Mouse (Mus musculus) E14TG2a.4 (cell line): ENCODE results near the gene Bst1.

Experiments used
- H3K27me3 ChIP-seq: 2 replicates; pipeline ENCODE4 v1.6.1; 2014; ENCODE audit warnings: low read length, control low read depth; ENCODE audit not compliant: insufficient read depth
- H3K36me3 ChIP-seq: 2 replicates; pipeline ENCODE4 v1.6.1; 2014; ENCODE audit warnings: low read length, control low read depth; ENCODE audit not compliant: insufficient read depth
- H3K4me1 ChIP-seq: replicated peaks from 2 replicates; pipeline ENCODE4 v1.6.1; 2014; ENCODE audit warnings: low read depth, low read length, control low read depth
- H3K4me3 ChIP-seq: replicated peaks from 2 replicates; pipeline ENCODE4 v1.5.1; 2014; ENCODE audit warnings: mild to moderate bottlenecking, low read length
- H3K9me3 ChIP-seq: 2 replicates; pipeline ENCODE4 v1.6.1; 2014; ENCODE audit warnings: low read length, control low read depth
- CTCF ChIP-seq: conservative IDR thresholded peaks from 2 replicates; pipeline ENCODE4 v1.5.1; 2014; ENCODE audit warnings: low read length
- NANOG ChIP-seq: IDR thresholded peaks from 2 replicates; pipeline ENCODE4 v1.6.1; 2014; ENCODE audit warnings: borderline replicate concordance, low read length, mixed read lengths
- POU5F1 ChIP-seq: IDR thresholded peaks from 2 replicates; pipeline ENCODE4 v1.6.1; 2014; ENCODE audit warnings: low read length, borderline replicate concordance

Gene Bst1

DNA sequence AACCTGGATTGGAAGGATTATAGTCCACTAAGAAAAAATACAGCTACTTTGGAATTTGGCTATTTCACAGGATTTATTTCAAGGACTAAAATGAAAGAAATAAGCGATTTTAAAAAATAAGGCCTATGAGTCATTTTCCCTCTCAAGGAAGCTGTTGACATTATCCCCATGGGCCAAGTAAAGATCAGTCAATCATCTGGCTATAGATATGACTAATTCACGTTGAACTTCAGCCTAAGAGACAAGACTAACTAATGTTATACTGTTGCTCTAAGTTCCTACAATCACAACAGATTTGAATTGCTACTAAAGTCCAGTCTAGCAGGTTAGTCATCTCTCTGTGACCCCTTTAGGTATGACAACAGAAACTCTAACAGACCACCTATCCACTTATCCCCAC lies 34.7 kb upstream of the Bst1 start:
- H3K4me3 ChIP-seq, result no peak overlapping the region
- no peak for TF ChIP-seq POU5F1
- no peak for TF ChIP-seq NANOG
- TF ChIP-seq CTCF, result no peak
- H3K36me3 ChIP-seq, result 0 out of 2 replicates have a peak, but pooled peaks cover 4% of the 10 kb centered on the region
- no peaks in the 10 kb centered on the region for H3K27me3 ChIP-seq
- H3K9me3 ChIP-seq, result peaks cover 4% of the 10 kb centered on the region; the same call in 1 of the 2 replicates
- peaks cover 25% of the 10 kb centered on the region for H3K4me1 ChIP-seq

- Histone ChIP-seq H3K4me1 (peaks cover 8% of the 10 kb centered on the region), H3K36me3 (no peaks in the 10 kb centered on the region), H3K4me3 (no peak overlapping the region), H3K9me3 (peaks cover 4% of the 10 kb centered on the region; the same call in 1 of the 2 replicates), H3K27me3 (no peaks in the 10 kb centered on the region)
- TF ChIP-seq CTCF (no peak), NANOG (no peak), POU5F1 (no peak)
These were observed 32.1 kb upstream of the Bst1 start for GRCm38 (mm10) chr5:43786607-43787006.

- Histone ChIP-seq H3K27me3 (no peaks in the 10 kb centered on the region), H3K9me3 (peaks cover 4% of the 10 kb centered on the region; the same call in 1 of the 2 replicates), H3K36me3 (no peaks in the 10 kb centered on the region), H3K4me3 (no peak overlapping the region), H3K4me1 (peaks cover 2% of the 10 kb centered on the region; the same call in 1 of the 2 replicates)
- TF ChIP-seq NANOG (no peak), POU5F1 (no peak), CTCF (no peak)
These were observed 30.5 kb upstream of the Bst1 start for GRCm38 (mm10) chr5:43787976-43788752.

DNA sequence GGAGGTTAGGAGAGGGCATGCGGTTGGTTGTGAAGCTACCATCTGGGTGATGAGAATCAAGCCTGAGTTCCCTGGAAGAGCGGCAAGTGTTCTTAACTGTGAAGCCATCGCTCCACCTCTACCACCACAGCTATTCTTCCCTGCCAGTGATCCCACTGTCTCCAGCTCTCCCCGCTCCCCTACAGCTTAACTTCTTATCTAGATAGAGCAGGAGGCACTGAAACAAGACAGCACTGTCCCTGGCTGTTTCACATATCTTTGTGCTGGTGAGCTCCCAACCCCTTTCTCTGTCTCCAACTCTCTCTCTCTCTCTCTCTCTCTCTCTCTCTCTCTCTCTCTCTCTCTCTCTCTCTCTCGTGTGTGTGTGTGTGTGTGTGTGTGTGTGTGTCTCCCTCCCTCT lies 26.3 kb upstream of the Bst1 start:
- Histone ChIP-seq H3K4me1 (peaks cover 3% of the 10 kb centered on the region; the same call in 1 of the 2 replicates), H3K9me3 (peaks cover 4% of the 10 kb centered on the region; the same call in 1 of the 2 replicates), H3K4me3 (no peak overlapping the region), H3K27me3 (no peaks in the 10 kb centered on the region), H3K36me3 (no peaks in the 10 kb centered on the region)
- no peak for TF ChIP-seq CTCF
- no peak for TF ChIP-seq POU5F1
- no peak for TF ChIP-seq NANOG

- no peak overlapping the region for H3K4me3 ChIP-seq
- H3K27me3 ChIP-seq, result no peaks in the 10 kb centered on the region
- TF ChIP-seq POU5F1 (no peak), NANOG (no peak), CTCF (no peak)
- H3K4me1 ChIP-seq, result peaks cover 16% of the 10 kb centered on the region
- no peaks in the 10 kb centered on the region for H3K36me3 ChIP-seq
- H3K9me3 ChIP-seq, result no peaks in the 10 kb centered on the region; the same call in 1 of the 2 replicates
These were observed 19.2 kb upstream of the Bst1 start for GRCm38 (mm10) chr5:43799530-43799929.

DNA sequence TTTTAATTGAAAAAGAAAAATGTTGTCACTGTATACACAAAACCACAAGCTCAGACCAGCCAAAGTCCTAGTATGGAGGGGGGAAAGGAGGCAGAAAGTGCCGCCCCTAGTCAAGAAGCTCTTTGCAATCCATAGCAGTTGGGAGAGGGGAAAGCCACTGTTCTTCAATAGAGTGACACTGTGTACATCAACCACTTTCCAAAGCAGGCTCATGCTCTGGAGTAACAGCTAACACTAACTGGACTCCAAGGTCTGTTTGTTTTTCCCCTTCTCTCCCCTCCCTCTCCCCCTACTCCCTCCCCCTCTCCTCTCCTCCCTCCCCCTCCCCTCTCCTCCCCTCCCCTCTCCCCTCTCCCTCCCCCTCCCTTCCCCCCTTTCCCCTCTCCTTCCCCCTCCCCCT lies 18.0 kb upstream of the Bst1 start:
- Histone ChIP-seq H3K9me3 (no peaks in the 10 kb centered on the region; the same call in 1 of the 2 replicates), H3K4me1 (peaks cover 13% of the 10 kb centered on the region), H3K27me3 (no peaks in the 10 kb centered on the region), H3K4me3 (no peak overlapping the region), H3K36me3 (no peaks in the 10 kb centered on the region)
- TF ChIP-seq POU5F1 (no peak), NANOG (no peak), CTCF (no peak)

DNA sequence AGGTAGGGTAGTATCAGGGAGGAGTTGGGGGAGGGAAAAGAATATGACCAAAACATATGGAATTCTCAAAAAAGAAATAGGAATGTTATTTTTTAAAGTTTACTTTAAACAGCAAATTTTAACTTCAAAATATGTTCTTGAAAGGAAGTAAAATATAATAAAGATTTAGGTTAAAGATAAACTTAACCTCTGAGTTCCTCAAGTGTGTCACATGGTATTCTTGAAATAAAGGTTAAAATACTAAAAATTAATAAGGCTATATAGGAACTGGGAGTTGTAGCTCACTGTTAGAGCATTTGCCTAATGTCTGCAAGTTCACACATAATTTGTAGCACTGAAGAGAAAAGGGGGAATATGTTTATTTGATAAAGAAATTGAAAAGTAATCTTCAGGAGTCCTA lies 17.4 kb upstream of the Bst1 start:
- H3K4me1 ChIP-seq, result peaks cover 13% of the 10 kb centered on the region
- H3K27me3 ChIP-seq, result no peaks in the 10 kb centered on the region
- H3K9me3 ChIP-seq, result no peaks in the 10 kb centered on the region; the same call in 1 of the 2 replicates
- no peak overlapping the region for H3K4me3 ChIP-seq
- TF ChIP-seq POU5F1, result no peak
- no peak for TF ChIP-seq NANOG
- no peak for TF ChIP-seq CTCF
- no peaks in the 10 kb centered on the region for H3K36me3 ChIP-seq

DNA sequence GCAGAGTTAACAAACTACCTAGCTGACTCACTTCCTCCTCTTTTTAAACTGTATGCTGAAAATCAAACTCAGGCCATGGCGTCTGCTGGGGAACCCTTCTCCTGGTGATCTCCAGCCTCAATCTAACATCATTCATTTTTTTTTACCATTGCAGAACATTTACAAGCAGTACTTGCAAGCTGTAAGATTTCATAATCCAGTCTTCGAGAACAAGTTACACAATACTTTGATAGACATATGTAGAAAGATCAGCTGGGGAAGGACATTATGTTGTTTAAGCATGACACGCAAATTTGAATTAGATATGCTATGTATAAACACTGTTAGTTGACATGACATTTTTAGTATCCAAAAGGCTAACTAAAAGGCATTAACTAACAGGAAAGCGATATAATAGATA lies 16.9 kb upstream of the Bst1 start:
- TF ChIP-seq CTCF, result no peak
- TF ChIP-seq NANOG, result no peak
- no peak for TF ChIP-seq POU5F1
- Histone ChIP-seq H3K4me1 (peaks cover 15% of the 10 kb centered on the region), H3K9me3 (no peaks in the 10 kb centered on the region; the same call in 1 of the 2 replicates), H3K4me3 (no peak overlapping the region), H3K27me3 (peaks cover 2% of the 10 kb centered on the region; the same call in 1 of the 2 replicates), H3K36me3 (no peaks in the 10 kb centered on the region)
